Mouse (Mus musculus): ENCODE results near the gene Grasp. TPM values are rescaled to one million over a fixed set of nuclear protein-coding genes. Genes with fewer than 3 reads are reported as not detected.

Grasp gene
- polyA plus RNA-seq, 1 experiment from 2014 or later, result 0.44 TPM

- peak overlapping the region; percentile 51 for H3K4me3 ChIP-seq (replicated peaks)
- ATAC-seq (ENCODE audit: low read depth) (peak; percentile 61), DNase-seq (peak; percentile 41)
- no peaks in the 10 kb centered on the region for H3K9me3 ChIP-seq (replicated peaks)
- H3K4me1 ChIP-seq (replicated peaks), result peaks cover 31% of the 10 kb centered on the region
- H3K9ac ChIP-seq, result peak overlapping the region; percentile 39
- no peaks in the 10 kb centered on the region for H3K36me3 ChIP-seq
- WGBS (ENCODE audit: insufficient replicate concordance), result 2% methylated on average over 57 of the region's 57 CpGs
- H3K4me2 ChIP-seq, result peak overlapping the region; percentile 69
- H3K27ac ChIP-seq, result no peak overlapping the region
- H3K27me3 ChIP-seq, result peaks cover 55% of the 10 kb centered on the region
Measured at GRCm38 (mm10) chr15:101266132-101266963, 42.4 kb downstream of the Grasp start.

- Histone ChIP-seq H3K4me1 (replicated peaks) (peaks cover 21% of the 10 kb centered on the region), H3K4me3 (replicated peaks) (peak overlapping the region; percentile 51), H3K27me3 (peaks cover 55% of the 10 kb centered on the region), H3K9ac (peak overlapping the region; percentile 39; the same call in 1 of the 2 replicates), H3K9me3 (replicated peaks) (no peaks in the 10 kb centered on the region), H3K27ac (no peak overlapping the region), H3K4me2 (peak overlapping the region; percentile 69), H3K36me3 (no peaks in the 10 kb centered on the region)
- ATAC-seq (ENCODE audit: low read depth) (no peak), DNase-seq (no peak)
- under 1% methylated on average over 25 of the region's 25 CpGs for WGBS (ENCODE audit: insufficient replicate concordance)
Measured at GRCm38 (mm10) chr15:101267053-101268032, 43.4 kb downstream of the Grasp start.

GRCm38 (mm10) chr15:101270101-101270820, 46.3 kb downstream of the Grasp start:
- Histone ChIP-seq H3K4me1 (replicated peaks) (peaks cover 14% of the 10 kb centered on the region), H3K9ac (no peak overlapping the region), H3K9me3 (replicated peaks) (no peaks in the 10 kb centered on the region), H3K4me3 (replicated peaks) (no peak overlapping the region), H3K4me2 (no peak overlapping the region), H3K27me3 (peaks cover 41% of the 10 kb centered on the region), H3K36me3 (no peaks in the 10 kb centered on the region), H3K27ac (no peak overlapping the region)
- no peak for ATAC-seq (ENCODE audit: low read depth)
- DNase-seq, result no peak
- 79% methylated on average over 29 of the region's 29 CpGs for WGBS (ENCODE audit: insufficient replicate concordance)

GRCm38 (mm10) chr15:101271107-101271506, 47.1 kb downstream of the Grasp start:
- Histone ChIP-seq H3K9ac (no peak overlapping the region), H3K4me1 (replicated peaks) (peaks cover 11% of the 10 kb centered on the region), H3K27ac (no peak overlapping the region), H3K4me2 (no peak overlapping the region), H3K9me3 (replicated peaks) (no peaks in the 10 kb centered on the region), H3K27me3 (peaks cover 33% of the 10 kb centered on the region), H3K4me3 (replicated peaks) (no peak overlapping the region), H3K36me3 (no peaks in the 10 kb centered on the region)
- ATAC-seq (ENCODE audit: low read depth) (no peak), DNase-seq (no peak)
- WGBS (ENCODE audit: insufficient replicate concordance), result 57% methylated on average over 3 of the region's 3 CpGs

- Histone ChIP-seq H3K27me3 (peaks cover 29% of the 10 kb centered on the region), H3K4me1 (replicated peaks) (peaks cover 7% of the 10 kb centered on the region; the same call in 1 of the 2 replicates), H3K36me3 (no peaks in the 10 kb centered on the region), H3K27ac (no peak overlapping the region), H3K9ac (no peak overlapping the region), H3K9me3 (replicated peaks) (no peaks in the 10 kb centered on the region), H3K4me2 (no peak overlapping the region), H3K4me3 (replicated peaks) (no peak overlapping the region)
- no peak for DNase-seq
- WGBS (ENCODE audit: insufficient replicate concordance), result 77% methylated on average over 15 of the region's 15 CpGs
- ATAC-seq (ENCODE audit: low read depth), result no peak
Measured at GRCm38 (mm10) chr15:101271513-101271912, 47.5 kb downstream of the Grasp start.

- no peak overlapping the region for H3K4me2 ChIP-seq
- H3K9me3 ChIP-seq (replicated peaks), result no peaks in the 10 kb centered on the region
- ATAC-seq (ENCODE audit: low read depth) (no peak), DNase-seq (no peak)
- H3K27me3 ChIP-seq, result 0 out of 2 replicates have a peak, but pooled peaks cover 2% of the 10 kb centered on the region
- no peak overlapping the region for H3K27ac ChIP-seq
- H3K4me1 ChIP-seq (replicated peaks), result no peaks in the 10 kb centered on the region
- H3K36me3 ChIP-seq, result no peaks in the 10 kb centered on the region
- H3K9ac ChIP-seq, result no peak overlapping the region
- WGBS (ENCODE audit: insufficient replicate concordance), result 26% methylated on average over 6 of the region's 6 CpGs
- H3K4me3 ChIP-seq (replicated peaks), result no peak overlapping the region
Measured at GRCm38 (mm10) chr15:101274380-101274779, 50.4 kb downstream of the Grasp start.

GRCm38 (mm10) chr15:101277351-101277899, 53.4 kb downstream of the Grasp start:
- 69% methylated on average over 11 of the region's 11 CpGs for WGBS (ENCODE audit: insufficient replicate concordance)
- ATAC-seq (ENCODE audit: low read depth) (no peak), DNase-seq (no peak)
- Histone ChIP-seq H3K4me3 (replicated peaks) (no peak overlapping the region), H3K9me3 (replicated peaks) (no peaks in the 10 kb centered on the region), H3K27me3 (no peaks in the 10 kb centered on the region), H3K9ac (no peak overlapping the region), H3K27ac (no peak overlapping the region), H3K4me2 (no peak overlapping the region), H3K36me3 (no peaks in the 10 kb centered on the region), H3K4me1 (replicated peaks) (no peaks in the 10 kb centered on the region)

- Histone ChIP-seq H3K4me3 (replicated peaks) (no peak overlapping the region), H3K27me3 (no peaks in the 10 kb centered on the region), H3K4me1 (replicated peaks) (peaks cover 4% of the 10 kb centered on the region), H3K4me2 (no peak overlapping the region), H3K9ac (no peak overlapping the region), H3K9me3 (replicated peaks) (no peaks in the 10 kb centered on the region), H3K27ac (no peak overlapping the region), H3K36me3 (no peaks in the 10 kb centered on the region)
- no peak for DNase-seq
- no peak for ATAC-seq (ENCODE audit: low read depth)
- WGBS (ENCODE audit: insufficient replicate concordance), result 56% methylated on average over 5 of the region's 5 CpGs
Measured at GRCm38 (mm10) chr15:101278589-101278988, 54.6 kb downstream of the Grasp start.

GRCm38 (mm10) chr15:101279430-101279999, 55.5 kb downstream of the Grasp start:
- Histone ChIP-seq H3K9ac (no peak overlapping the region), H3K9me3 (replicated peaks) (no peaks in the 10 kb centered on the region), H3K4me2 (no peak overlapping the region), H3K4me3 (replicated peaks) (no peak overlapping the region), H3K27me3 (no peaks in the 10 kb centered on the region), H3K27ac (no peak overlapping the region), H3K4me1 (replicated peaks) (peaks cover 6% of the 10 kb centered on the region), H3K36me3 (no peaks in the 10 kb centered on the region)
- WGBS (ENCODE audit: insufficient replicate concordance), result 58% methylated on average over 12 of the region's 12 CpGs
- DNase-seq (no peak), ATAC-seq (ENCODE audit: low read depth) (no peak)

Measured in liver, embryonic 13.5 days (tissue).